In the genomic region with DNA sequence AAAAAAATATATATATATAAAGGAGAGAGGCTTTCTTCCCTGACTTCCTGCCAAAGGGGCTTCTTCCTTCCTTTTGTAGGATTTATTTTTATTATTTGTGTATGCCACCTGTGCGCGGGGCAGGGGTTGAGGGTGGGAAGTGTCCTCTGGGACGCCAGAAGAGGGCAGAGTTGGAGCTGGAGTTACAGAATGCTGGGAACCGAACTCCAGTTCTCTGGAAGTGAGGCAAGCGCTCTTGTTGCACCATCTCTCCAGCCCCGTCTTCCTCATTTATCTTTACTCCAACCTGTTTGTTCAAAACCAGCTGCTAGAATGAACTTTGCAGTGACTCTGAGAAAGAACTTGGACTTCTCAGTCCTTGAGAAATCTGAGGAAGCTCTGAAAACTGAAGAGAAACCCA, we compare ENCODE assay signal across 7 mouse cellular contexts. TPM values are rescaled to one million over a fixed set of nuclear protein-coding genes. Genes with fewer than 3 reads are reported as not detected.
DNase-seq lines count a peak whose midpoint lies in the region; ATAC-seq lines count a peak whose summit lies in the region.

No protein-coding gene starts in this region.

- peak overlapping the region; percentile 62 for H3K4me2 ChIP-seq in forebrain, embryonic 12.5 days
- peak overlapping the region; percentile 61 for H3K4me2 ChIP-seq in limb, embryonic 11.5 days (ENCODE audit: low read depth, severe bottlenecking)

- H3K4me3 ChIP-seq in forebrain, embryonic 12.5 days (replicated peaks) = peak overlapping the region; percentile 65
- peak overlapping the region; percentile 58; the same call in 1 of the 2 replicates for H3K4me3 ChIP-seq in limb, embryonic 11.5 days (ENCODE audit: low read depth, low read length)

- H3K27me3 ChIP-seq in forebrain, embryonic 12.5 days = peaks cover 26% of the 10 kb centered on the region
- H3K27me3 ChIP-seq in limb, embryonic 11.5 days (ENCODE audit: control insufficient read depth, insufficient read depth, low read length) = peaks cover 10% of the 10 kb centered on the region

- peaks cover 17% of the 10 kb centered on the region for H3K4me1 ChIP-seq in forebrain, embryonic 12.5 days
- H3K4me1 ChIP-seq in limb, embryonic 11.5 days (ENCODE audit: control insufficient read depth, insufficient read depth, low read length) = 0 out of 2 replicates have a peak, but pooled peaks cover 2% of the 10 kb centered on the region

- no peaks in the 10 kb centered on the region for H3K9me3 ChIP-seq in forebrain, embryonic 12.5 days
- H3K9me3 ChIP-seq in limb, embryonic 11.5 days (ENCODE audit: control insufficient read depth, low read length) = no peaks in the 10 kb centered on the region

- DNase-seq in thymus, postnatal 14 days = peak; percentile 51
- DNase-seq in thymus, adult 18-20 months = no peak
- DNase-seq in limb, embryonic 11.5 days (ENCODE audit: low spot score) = no peak
- no peak for DNase-seq in adrenal gland, postnatal 10 days
- no peak for DNase-seq in left cerebral cortex, postnatal 4 days

- no peak overlapping the region for H3K9ac ChIP-seq in forebrain, embryonic 12.5 days
- no peak overlapping the region for H3K9ac ChIP-seq in limb, embryonic 11.5 days (ENCODE audit: low read length)

- intact Hi-C loops in left cerebral cortex, postnatal 4 days (cut with DNase I) = no loop called here

- ATAC-seq in forebrain, embryonic 12.5 days (ENCODE audit: low FRiP score) = no peak
- no peak for ATAC-seq in limb, embryonic 11.5 days (ENCODE audit: insufficient number of reproducible peaks, low FRiP score, low TSS enrichment, low read depth)
- 0 out of 2 replicates have a peak, but pooled peaks have one; percentile 9 for ATAC-seq in monocyte, adult 5-6 weeks (replicated peaks; ENCODE audit: insufficient number of reproducible peaks, low FRiP score, low TSS enrichment, poor library complexity, severe bottlenecking)

- H3K36me3 ChIP-seq in forebrain, embryonic 12.5 days (replicated peaks) = peaks cover 8% of the 10 kb centered on the region; the same call in 1 of the 2 replicates
- H3K36me3 ChIP-seq in limb, embryonic 11.5 days (ENCODE audit: control insufficient read depth, insufficient read depth, low read length) = no peaks in the 10 kb centered on the region

- no peak overlapping the region for H3K27ac ChIP-seq in forebrain, embryonic 12.5 days
- H3K27ac ChIP-seq in limb, embryonic 11.5 days (replicated peaks; ENCODE audit: low read depth, low read length) = 0 out of 2 replicates have a peak overlapping the region, but pooled peaks have one; percentile 30

- WGBS in forebrain, embryonic 12.5 days = 9% methylated on average over 6 of the region's 6 CpGs
- 8% methylated on average over 6 of the region's 6 CpGs for WGBS in limb, embryonic 11.5 days

RNA-seq across cellular contexts. Expression of a gene that starts 0.6 kb away (rescaled TPM):
- 31.3 and 31.6 TPM in 2 replicates for polyA plus RNA-seq in forebrain, embryonic 12.5 days (2016; fragmentation: Nextera tagmentation; extraction: Ambion mirVana)
- polyA plus RNA-seq in limb, embryonic 11.5 days (2014; fragmentation: Nextera tagmentation; extraction: Ambion mirVana) = 30.7 and 31.7 TPM in 2 replicates
- 29.3 to 50.4 TPM (median 44.2 TPM) in 3 replicates for total RNA-seq in monocyte, adult 5-6 weeks (2017)
- total RNA-seq in adrenal gland, postnatal 10 days (2021) = 10 to 100 TPM; 15.7 to 19.0 TPM
- 10 to 100 TPM; 24.7 to 25.7 TPM for total RNA-seq in left cerebral cortex, postnatal 4 days (2021)

RNA-seq across cellular contexts. Expression of a gene that starts 5.0 kb away (rescaled TPM):
- 3.2 and 4.0 TPM in 2 replicates for polyA plus RNA-seq in forebrain, embryonic 12.5 days (2016; fragmentation: Nextera tagmentation; extraction: Ambion mirVana)
- polyA plus RNA-seq in limb, embryonic 11.5 days (2014; fragmentation: Nextera tagmentation; extraction: Ambion mirVana) = 1.7 and 2.2 TPM in 2 replicates
- 0.29 to 1.2 TPM (median 0.96 TPM) in 3 replicates for total RNA-seq in monocyte, adult 5-6 weeks (2017)
- 1 to 10 TPM in 1 of 2 experiments, under 1 TPM in 1; 0.90 to 1.9 TPM for total RNA-seq in adrenal gland, postnatal 10 days (2021)
- 10 to 100 TPM; 14.6 to 19.9 TPM for total RNA-seq in left cerebral cortex, postnatal 4 days (2021)

RNA-seq across cellular contexts. Expression of a gene that starts 6.8 kb away (rescaled TPM):
- polyA plus RNA-seq in forebrain, embryonic 12.5 days (2016; fragmentation: Nextera tagmentation; extraction: Ambion mirVana) = 1.3 and 1.6 TPM in 2 replicates
- polyA plus RNA-seq in limb, embryonic 11.5 days (2014; fragmentation: Nextera tagmentation; extraction: Ambion mirVana) = 1.6 and 1.9 TPM in 2 replicates
- total RNA-seq in monocyte, adult 5-6 weeks (2017) = 59.4 to 115 TPM (median 71.4 TPM) in 3 replicates
- 10 to 100 TPM; 48.7 to 49.6 TPM for total RNA-seq in adrenal gland, postnatal 10 days (2021)
- total RNA-seq in left cerebral cortex, postnatal 4 days (2021) = 10 to 100 TPM in 1 of 2 experiments, 1 to 10 TPM in 1; 8.5 to 10.1 TPM

RNA-seq across cellular contexts. Expression of a gene that starts 21.0 kb away (rescaled TPM):
- polyA plus RNA-seq in forebrain, embryonic 12.5 days (2016; fragmentation: Nextera tagmentation; extraction: Ambion mirVana) = 49.8 and 51.1 TPM in 2 replicates
- 70.0 and 73.8 TPM in 2 replicates for polyA plus RNA-seq in limb, embryonic 11.5 days (2014; fragmentation: Nextera tagmentation; extraction: Ambion mirVana)
- total RNA-seq in monocyte, adult 5-6 weeks (2017) = 20.9 to 26.6 TPM (median 23.0 TPM) in 3 replicates
- 10 to 100 TPM; 45.3 to 50.6 TPM for total RNA-seq in adrenal gland, postnatal 10 days (2021)
- 10 to 100 TPM; 15.1 to 18.4 TPM for total RNA-seq in left cerebral cortex, postnatal 4 days (2021)

RNA-seq across cellular contexts. Expression of a gene that starts 21.2 kb away (rescaled TPM):
- 36.1 and 38.1 TPM in 2 replicates for polyA plus RNA-seq in forebrain, embryonic 12.5 days (2016; fragmentation: Nextera tagmentation; extraction: Ambion mirVana)
- 49.3 and 54.7 TPM in 2 replicates for polyA plus RNA-seq in limb, embryonic 11.5 days (2014; fragmentation: Nextera tagmentation; extraction: Ambion mirVana)
- total RNA-seq in monocyte, adult 5-6 weeks (2017) = 21.4 to 28.0 TPM (median 26.7 TPM) in 3 replicates
- total RNA-seq in adrenal gland, postnatal 10 days (2021) = 100 to 1,000 TPM; 251 to 252 TPM
- total RNA-seq in left cerebral cortex, postnatal 4 days (2021) = 10 to 100 TPM; 23.6 to 24.7 TPM
